Mouse (Mus musculus) megakaryocyte-erythroid progenitor cell, adult 5-6 weeks (primary cell): ENCODE measurements around the gene Tlk1. TPM values are rescaled to one million over a fixed set of nuclear protein-coding genes. Genes with fewer than 3 reads are reported as not detected.
A peak's percentile ranks its signal among the peaks of the same experiment; 100 is the strongest.
"Not testable (repeated sequence)": the region's sequence is repeated elsewhere in the genome, so short reads cannot be mapped to it uniquely, and the experiment has no call there.

Source experiments
- ATAC-seq: replicated peaks from 2 replicates; pipeline ENCODE4 v1.8.0; 2016; ENCODE audit warnings: mild to moderate bottlenecking, inconsistent platforms; ENCODE audit not compliant: severe bottlenecking, poor library complexity, low FRiP score, low TSS enrichment
- total RNA-seq, 2 experiments: library from RNA; stranded (forward) in 1 of 2; stranded (reverse) in 1 of 2; fragments of 200-1000, 215-1000 nt in 1 of 2; fragments of >200 nt in 1 of 2; fragmentation: Nextera tagmentation in 1 of 2; gene quantifications; 2 replicates each; pipeline ENCODE4 v1.2.3; 2014 to 2017

Gene Tlk1
- total RNA-seq, 2 experiments from 2014 or later, result 121 to 128 TPM

DNA sequence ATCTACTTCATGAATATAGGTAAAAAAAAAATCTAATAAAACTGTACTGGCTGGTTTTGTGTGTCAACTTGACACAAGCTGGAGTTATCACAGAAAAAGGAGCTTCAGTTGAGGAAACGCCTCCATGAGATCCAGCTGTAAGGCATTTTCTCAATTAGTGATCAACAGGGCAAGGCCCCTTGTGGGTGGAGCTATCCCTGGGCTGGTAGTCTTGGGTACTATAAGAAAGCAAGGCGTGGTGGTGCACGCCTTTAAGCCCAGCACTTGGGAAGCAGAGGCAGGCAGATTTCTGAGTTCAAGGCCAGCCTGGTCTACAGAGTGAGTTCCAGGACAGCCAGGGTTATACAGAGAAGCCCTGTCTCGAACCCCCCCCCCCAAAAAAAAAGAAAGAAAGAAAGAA lies 21.8 kb downstream of the Tlk1 start:
- not testable (repeated sequence) for ATAC-seq

- ATAC-seq, result no peak
Observed at GRCm38 (mm10) chr2:70802658-70803057, 22.9 kb downstream of the Tlk1 start.

- no peak for ATAC-seq
Observed at GRCm38 (mm10) chr2:70801543-70801942, 24.0 kb downstream of the Tlk1 start.

DNA sequence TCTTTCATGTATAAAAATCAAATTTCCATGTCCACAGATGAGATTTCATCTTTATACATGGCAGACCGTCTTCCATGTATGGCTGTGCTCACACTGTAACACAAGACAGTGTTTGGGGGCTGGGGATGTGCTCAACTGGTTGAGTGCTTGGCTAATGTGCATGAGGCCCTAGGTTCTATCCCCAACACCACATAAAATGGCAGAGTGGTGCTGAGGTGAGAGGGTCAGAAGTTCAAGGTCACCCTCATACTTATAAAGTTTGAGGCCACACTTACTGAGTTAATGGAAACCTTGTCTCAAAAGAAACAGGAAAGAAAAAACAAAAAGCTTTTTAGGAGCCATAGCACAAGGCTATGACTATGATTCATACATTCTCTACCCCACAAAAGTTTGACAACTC lies 25.1 kb downstream of the Tlk1 start:
- no peak for ATAC-seq

DNA sequence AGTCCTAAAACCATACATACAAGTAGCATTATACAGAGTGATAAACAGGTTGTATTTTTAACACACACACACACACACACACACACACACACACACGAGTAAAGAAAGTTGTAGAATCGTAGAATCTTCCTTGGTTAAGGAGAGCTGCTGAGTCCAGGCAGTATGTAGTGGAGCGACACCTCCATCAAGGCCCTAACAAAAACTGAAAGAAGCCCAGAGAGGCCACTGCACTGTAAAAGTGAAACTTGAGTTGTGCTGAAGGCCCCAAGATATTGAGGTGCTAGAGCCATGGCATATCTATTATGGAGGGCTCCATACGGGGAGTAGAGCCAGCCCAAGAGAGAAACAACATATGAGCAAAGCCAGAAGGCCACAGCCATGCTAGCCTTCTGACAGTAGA lies 32.3 kb downstream of the Tlk1 start:
- no peak for ATAC-seq

GRCm38 (mm10) chr2:70790246-70790645 lies 35.3 kb downstream of the Tlk1 start:
- no peak for ATAC-seq

- 0 out of 2 replicates have a peak, but pooled peaks have one; percentile 36 for ATAC-seq
Observed at GRCm38 (mm10) chr2:70789331-70789730, 36.2 kb downstream of the Tlk1 start.

DNA sequence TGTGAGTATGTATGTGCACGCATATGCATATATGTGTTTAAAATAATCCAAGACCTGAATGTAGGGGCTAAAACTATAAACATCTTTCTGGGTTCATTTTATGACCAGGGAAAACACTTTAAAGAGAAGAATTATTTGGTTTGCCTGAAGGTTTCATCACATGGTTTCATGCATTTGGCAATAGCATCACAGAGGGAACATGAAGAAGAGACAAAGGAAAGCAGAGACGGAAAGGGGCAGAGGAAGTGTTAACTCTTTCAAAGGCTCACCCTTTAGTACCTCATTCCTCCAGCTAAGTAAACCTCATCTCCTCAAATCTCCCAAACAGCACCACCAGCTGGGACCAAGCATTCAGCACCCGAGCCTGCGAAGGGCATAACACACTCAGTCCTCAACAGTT lies 41.1 kb downstream of the Tlk1 start:
- no peak for ATAC-seq

DNA sequence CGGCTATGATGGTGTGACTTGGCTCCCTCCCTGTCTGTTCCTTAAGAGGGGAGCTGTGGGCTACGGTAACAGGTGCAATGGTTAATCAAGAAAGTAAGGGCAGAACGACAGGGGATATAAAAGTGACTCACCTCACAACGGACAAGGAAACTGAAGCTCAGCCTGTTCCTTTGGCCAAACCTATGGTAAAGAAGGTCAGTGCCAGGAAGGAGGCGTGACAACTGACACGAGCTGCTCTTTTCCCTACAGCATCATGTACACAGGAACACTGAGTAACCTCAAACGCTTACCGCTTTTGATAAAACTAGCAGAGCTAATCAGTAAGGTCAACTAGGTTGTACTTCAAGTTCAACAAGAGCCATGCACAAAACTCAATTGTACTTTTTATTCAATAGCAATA lies 42.0 kb downstream of the Tlk1 start:
- no peak for ATAC-seq

DNA sequence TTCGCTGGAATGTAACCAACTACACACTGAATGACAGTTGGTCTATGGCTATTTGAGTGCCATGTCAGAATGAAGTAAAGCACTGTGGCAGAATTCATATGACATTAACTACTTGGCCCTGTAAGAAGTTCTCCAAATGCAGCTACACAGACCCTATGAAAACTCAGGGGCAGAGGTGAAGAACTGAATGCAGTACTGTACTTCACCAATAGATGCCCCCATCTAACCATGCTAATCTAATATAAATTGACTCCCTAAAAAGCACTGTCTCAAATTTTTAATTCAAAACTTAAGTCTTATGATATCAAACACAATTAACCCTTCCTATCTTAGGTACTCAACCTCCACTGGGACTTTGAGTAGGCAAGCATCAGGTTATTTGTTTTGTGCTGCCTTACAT lies 45.9 kb downstream of the Tlk1 start:
- peak; percentile 83 for ATAC-seq

GRCm38 (mm10) chr2:70776744-70777143 lies 48.8 kb downstream of the Tlk1 start:
- ATAC-seq, result no peak

DNA sequence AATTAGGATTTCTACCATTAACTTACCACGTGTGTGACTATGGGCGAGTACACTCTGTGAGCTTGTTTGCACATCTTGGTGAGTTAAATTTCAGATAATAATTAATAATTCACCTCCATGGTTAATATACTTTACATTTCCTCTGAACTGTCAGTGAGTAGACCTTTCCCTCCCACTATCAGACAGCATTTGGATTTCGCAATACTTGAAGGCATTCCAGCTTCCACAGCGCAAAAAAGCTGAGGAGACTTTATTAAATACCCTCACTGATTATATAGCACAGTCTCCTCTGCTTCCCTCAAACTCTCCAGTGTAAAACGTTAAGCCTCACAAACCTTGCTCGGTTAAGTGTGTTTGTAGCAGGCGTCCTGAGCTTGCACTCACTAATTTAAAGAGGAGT lies 60.8 kb downstream of the Tlk1 start:
- no peak for ATAC-seq

DNA sequence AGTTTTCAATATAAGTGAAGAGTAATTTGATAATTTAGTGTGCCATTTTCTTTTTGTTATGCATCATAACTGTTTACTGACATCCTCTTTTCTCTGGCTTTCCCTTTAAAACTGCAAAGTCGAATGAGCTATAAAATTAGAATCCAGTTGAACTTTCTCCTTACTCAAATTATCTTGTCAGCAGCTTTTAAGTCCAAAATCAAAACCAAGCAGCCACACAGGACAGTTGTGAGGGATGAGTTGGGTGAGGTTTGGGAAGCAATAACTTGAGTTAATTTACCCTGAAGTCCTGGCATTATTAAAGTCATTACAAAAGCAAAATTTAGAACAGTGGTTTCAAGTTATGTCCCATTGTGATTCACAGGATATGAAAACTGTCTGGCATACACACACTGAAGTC lies 62.8 kb downstream of the Tlk1 start:
- no peak for ATAC-seq

- no peak for ATAC-seq
Observed at GRCm38 (mm10) chr2:70752149-70752548, 73.4 kb downstream of the Tlk1 start.

DNA sequence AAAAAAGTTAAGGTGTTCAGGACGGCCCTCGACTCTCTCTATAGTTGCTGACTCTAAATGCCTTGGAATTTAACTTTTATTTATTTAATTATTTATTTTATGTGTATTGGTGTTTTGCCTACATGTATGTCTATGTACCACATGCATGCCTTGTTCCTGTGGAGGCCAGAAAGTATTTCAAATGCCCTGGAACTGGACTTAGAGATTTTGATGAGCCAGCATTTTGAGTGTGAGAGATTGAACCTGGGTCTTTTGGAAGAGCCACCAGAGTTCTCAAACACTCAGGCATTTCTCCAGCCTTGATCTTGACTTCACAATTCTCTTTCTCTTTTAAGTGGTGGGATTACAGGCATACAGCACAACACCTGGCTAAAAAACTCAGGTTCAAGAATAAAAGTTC lies 73.9 kb downstream of the Tlk1 start:
- ATAC-seq, result no peak

DNA sequence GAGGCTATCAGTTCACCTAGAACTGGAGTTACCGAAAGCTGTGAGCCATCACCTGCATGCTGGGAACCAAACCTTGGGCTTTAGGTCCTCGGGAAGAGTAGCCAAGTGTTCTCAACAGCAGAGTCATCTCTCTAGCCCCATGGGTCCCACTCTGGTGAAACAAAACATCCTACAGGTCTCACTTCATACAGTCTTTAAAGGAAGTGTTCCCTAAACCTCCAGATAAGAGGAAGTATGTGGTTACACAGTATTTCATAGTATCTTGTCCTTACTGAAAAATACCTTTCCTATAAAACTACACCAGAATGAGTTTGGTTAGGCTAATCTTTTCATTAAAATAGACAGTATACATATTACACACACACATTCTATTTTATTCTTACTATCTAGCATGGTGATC lies 82.9 kb downstream of the Tlk1 start:
- no peak for ATAC-seq

GRCm38 (mm10) chr2:70741901-70742300 lies 83.6 kb downstream of the Tlk1 start:
- no peak for ATAC-seq

DNA sequence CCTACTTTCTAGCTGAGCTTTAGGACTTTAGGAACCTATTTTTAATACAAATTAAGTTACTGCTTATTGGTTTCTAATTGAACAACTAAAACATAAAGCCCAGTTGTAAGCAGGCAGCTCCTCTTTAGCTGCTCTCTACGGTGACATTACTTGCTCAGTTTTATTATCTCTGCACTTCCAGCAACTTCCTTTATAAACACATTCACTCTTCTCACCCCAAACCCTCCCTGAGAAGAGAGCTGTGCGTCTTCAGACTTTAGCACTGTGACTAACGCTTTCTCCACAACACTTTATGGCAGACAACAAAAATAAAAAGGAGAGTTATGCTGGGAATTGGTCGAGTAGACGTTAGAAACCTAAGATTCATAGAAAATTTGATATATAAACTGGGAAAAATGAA lies 89.5 kb downstream of the Tlk1 start:
- ATAC-seq, result no peak

- ATAC-seq, result no peak
Observed at GRCm38 (mm10) chr2:70735534-70735933, 90.0 kb downstream of the Tlk1 start.

GRCm38 (mm10) chr2:70727089-70727488 lies 98.4 kb downstream of the Tlk1 start:
- no peak for ATAC-seq

DNA sequence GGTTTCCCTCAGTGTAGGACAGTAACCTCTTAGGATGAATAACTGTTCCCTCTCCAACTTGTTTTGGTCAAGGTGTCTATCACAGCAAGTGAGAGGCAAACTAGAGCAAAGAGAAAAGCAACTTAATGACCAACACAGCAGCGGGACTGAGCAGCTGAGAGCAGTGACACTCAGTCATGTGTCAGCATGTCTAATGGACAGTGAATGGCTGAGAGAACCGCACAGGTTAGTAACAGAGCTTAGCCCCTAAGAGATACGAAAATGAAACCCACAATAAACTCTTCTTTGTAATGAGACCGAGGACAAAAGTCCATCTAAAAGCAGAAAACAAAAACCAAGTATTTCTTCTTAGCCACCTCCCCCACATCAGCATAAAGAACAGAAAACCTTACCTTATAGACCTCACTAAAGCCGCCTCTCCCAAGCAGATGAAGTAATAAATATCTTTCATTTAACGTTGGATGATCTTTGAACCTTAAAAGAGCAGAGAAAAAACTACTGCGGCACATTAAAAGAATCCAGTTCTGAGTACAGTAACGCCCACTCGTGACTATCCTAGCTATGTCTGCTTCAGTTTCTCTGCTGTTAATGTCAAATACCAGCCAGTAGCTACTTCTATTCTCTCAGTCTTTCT lies 101.8 kb downstream of the Tlk1 start:
- ATAC-seq, result no peak

GRCm38 (mm10) chr2:70710878-70711277 lies 114.7 kb downstream of the Tlk1 start:
- no peak for ATAC-seq
